Mouse (Mus musculus) adrenal gland, postnatal 25 days (tissue): ENCODE measurements around the gene Plxna2. TPM values are rescaled to one million over a fixed set of nuclear protein-coding genes. Genes with fewer than 3 reads are reported as not detected.

Experiments
- DNase-seq: peaks from one replicate; pipeline ENCODE4 v3.0.0; 2021; ENCODE audit warnings: mixed read lengths
- total RNA-seq: library from RNA; stranded (reverse); gene quantifications from 2 replicates; pipeline ENCODE4 v1.2.3, GENCODE M21; 2021

The Plxna2 gene
- total RNA-seq, 1 experiment from 2014 or later: 9.0 TPM

- no peak for DNase-seq
Measured at GRCm38 (mm10) chr1:194712373-194712772, 94.4 kb downstream of the Plxna2 start.

- no peak for DNase-seq
Measured at GRCm38 (mm10) chr1:194714138-194715031, 96.4 kb downstream of the Plxna2 start.

GRCm38 (mm10) chr1:194717451-194717874 lies 99.4 kb downstream of the Plxna2 start:
- no peak for DNase-seq

GRCm38 (mm10) chr1:194720406-194720805 lies 102.4 kb downstream of the Plxna2 start:
- no peak for DNase-seq

GRCm38 (mm10) chr1:194721260-194721659 lies 103.2 kb downstream of the Plxna2 start:
- no peak for DNase-seq

- peak; percentile 74 for DNase-seq
Measured at GRCm38 (mm10) chr1:194722329-194722728, 104.3 kb downstream of the Plxna2 start.

GRCm38 (mm10) chr1:194734836-194735235 lies 116.8 kb downstream of the Plxna2 start:
- no peak for DNase-seq

GRCm38 (mm10) chr1:194739894-194740293 lies 121.9 kb downstream of the Plxna2 start:
- DNase-seq: no peak

- DNase-seq: no peak
Measured at GRCm38 (mm10) chr1:194742901-194743422, 124.9 kb downstream of the Plxna2 start.

GRCm38 (mm10) chr1:194745177-194745934 lies 127.3 kb downstream of the Plxna2 start:
- no peak for DNase-seq

GRCm38 (mm10) chr1:194746332-194747249 lies 128.6 kb downstream of the Plxna2 start:
- peak; percentile 77 for DNase-seq

GRCm38 (mm10) chr1:194747258-194747657 lies 129.2 kb downstream of the Plxna2 start:
- DNase-seq: no peak

- DNase-seq: peak; percentile 58
Measured at GRCm38 (mm10) chr1:194753168-194753567, 135.2 kb downstream of the Plxna2 start.

GRCm38 (mm10) chr1:194756001-194756400 lies 138.0 kb downstream of the Plxna2 start:
- no peak for DNase-seq

GRCm38 (mm10) chr1:194756409-194756808 lies 138.4 kb downstream of the Plxna2 start:
- no peak for DNase-seq

GRCm38 (mm10) chr1:194756863-194757262 lies 138.8 kb downstream of the Plxna2 start:
- DNase-seq: no peak

GRCm38 (mm10) chr1:194761432-194762212 lies 143.6 kb downstream of the Plxna2 start:
- no peak for DNase-seq

- no peak for DNase-seq
Measured at GRCm38 (mm10) chr1:194762896-194763295, 144.9 kb downstream of the Plxna2 start.

- DNase-seq: no peak
Measured at GRCm38 (mm10) chr1:194764951-194765350, 146.9 kb downstream of the Plxna2 start.

GRCm38 (mm10) chr1:194768799-194769198 lies 150.8 kb downstream of the Plxna2 start:
- DNase-seq: no peak

GRCm38 (mm10) chr1:194772053-194772452 lies 154.0 kb downstream of the Plxna2 start:
- DNase-seq: no peak
